Mouse (Mus musculus): ENCODE data around the gene Lect2. TPM values are rescaled to one million over a fixed set of nuclear protein-coding genes. Genes with fewer than 3 reads are reported as not detected.

Gene Lect2
- polyA plus RNA-seq, 1 experiment: 0.74 TPM

DNA sequence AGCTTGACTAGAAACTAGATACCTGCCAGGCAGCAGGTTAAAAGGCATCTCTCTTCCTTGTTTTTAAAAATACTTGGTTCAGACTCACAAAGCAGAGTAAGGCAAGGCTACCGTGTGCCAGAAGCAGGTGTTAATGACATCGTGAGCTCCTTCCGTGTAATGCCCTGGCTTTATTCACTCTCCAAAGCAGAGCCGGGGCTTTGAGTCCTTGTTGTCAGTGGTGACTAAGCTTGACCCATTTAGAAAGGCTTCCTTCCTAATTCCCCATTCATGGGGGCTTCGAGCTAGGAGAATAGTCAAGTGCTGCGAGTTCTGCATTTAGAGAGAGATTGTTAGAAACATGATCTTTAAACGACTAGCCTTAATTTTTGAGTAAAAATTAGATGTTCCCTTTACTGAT lies 31.5 kb downstream of the Lect2 start:
- WGBS: 52% methylated on average over 7 of the region's 7 CpGs
- DNase-seq (ENCODE audit: low read depth, low spot score): no peak

- DNase-seq (ENCODE audit: low read depth, low spot score): no peak
- WGBS: 64% methylated on average over 4 of the region's 4 CpGs
Observed at GRCm38 (mm10) chr13:56516311-56516710, 32.0 kb downstream of the Lect2 start.

DNA sequence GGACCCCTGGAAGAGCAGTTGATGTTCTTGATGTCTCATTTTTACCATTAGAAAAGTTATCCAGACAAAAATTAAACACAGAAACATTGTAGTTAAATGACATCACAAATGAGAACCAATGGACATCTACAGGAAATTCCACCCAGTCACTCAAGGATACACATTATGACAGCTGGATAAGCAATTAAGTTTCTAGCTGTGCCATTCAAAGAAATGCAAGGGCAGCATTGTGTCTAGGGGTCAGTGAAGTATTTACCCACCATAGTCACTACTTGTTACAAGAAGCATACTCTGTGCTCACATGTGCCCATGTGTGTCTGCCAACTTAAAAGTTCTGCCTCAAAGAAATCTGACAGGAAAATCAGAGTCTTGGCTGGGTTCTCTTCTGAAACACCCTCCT lies 34.7 kb downstream of the Lect2 start:
- DNase-seq (ENCODE audit: low read depth, low spot score): no peak

GRCm38 (mm10) chr13:56509796-56510195 lies 38.5 kb downstream of the Lect2 start:
- no peak for DNase-seq (ENCODE audit: low read depth, low spot score)
- WGBS: 76% methylated on average over 2 of the region's 2 CpGs

GRCm38 (mm10) chr13:56506871-56507496 lies 41.3 kb downstream of the Lect2 start:
- no peak for DNase-seq (ENCODE audit: low read depth, low spot score)
- 68% methylated on average over 6 of the region's 6 CpGs for WGBS

- no peak for DNase-seq (ENCODE audit: low read depth, low spot score)
- 56% methylated on average over 6 of the region's 6 CpGs for WGBS
Observed at GRCm38 (mm10) chr13:56501866-56502420, 46.4 kb downstream of the Lect2 start.

- 79% methylated on average over 8 of the region's 8 CpGs for WGBS
- DNase-seq (ENCODE audit: low read depth, low spot score): no peak
Observed at GRCm38 (mm10) chr13:56500636-56501035, 47.7 kb downstream of the Lect2 start.

DNA sequence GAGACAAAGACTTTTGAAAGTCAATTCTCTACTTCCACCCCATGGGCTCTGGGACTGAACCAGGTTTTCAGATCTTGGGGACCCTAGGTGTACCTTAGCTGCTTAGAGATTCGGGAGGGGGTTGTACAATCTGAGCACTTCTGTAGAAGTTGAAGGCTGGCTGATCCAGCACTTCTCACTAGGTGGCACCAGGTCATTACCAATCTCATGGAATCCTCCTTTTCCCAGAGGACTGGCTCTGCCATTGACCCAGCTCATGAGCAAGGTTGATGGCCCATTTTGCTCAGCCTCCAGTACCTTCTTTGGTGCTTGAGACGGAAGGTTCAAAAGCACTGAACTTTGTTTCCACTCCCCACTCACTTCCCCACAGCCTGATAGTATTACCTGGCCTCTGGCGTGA lies 48.2 kb downstream of the Lect2 start:
- 65% methylated on average over 3 of the region's 3 CpGs for WGBS
- DNase-seq (ENCODE audit: low read depth, low spot score): no peak

GRCm38 (mm10) chr13:56494440-56494839 lies 53.9 kb downstream of the Lect2 start:
- whole genome bisulfite sequencing: 60% methylated on average over 3 of the region's 3 CpGs

More at GRCm38 (mm10) chr13:56494440-56494839, 53.9 kb downstream of the Lect2 start:
- DNase-seq (ENCODE audit: low read depth, low spot score): no peak

Other genes with a start within 250 kb of the Lect2 start
- not detected in 2 replicates for gene Gm3045, start 121.9 kb downstream of the Lect2 start, polyA plus RNA-seq (2012; rRNA removed)
- 1.5 and 21.9 TPM in 2 replicates for gene Slc25a48, start 110.1 kb downstream of the Lect2 start, polyA plus RNA-seq (2012; rRNA removed)
- not detected in 2 replicates for gene Il9, start 66.3 kb downstream of the Lect2 start, polyA plus RNA-seq (2012; rRNA removed)
- gene Fbxl21, start 26.0 kb downstream of the Lect2 start, polyA plus RNA-seq (2012; rRNA removed): 1.7 TPM in 2 replicates
- 147 and 219 TPM in 2 replicates for gene Tgfbi, start 61.0 kb upstream of the Lect2 start, polyA plus RNA-seq (2012; rRNA removed)
- 7.2 and 9.8 TPM in 2 replicates for gene Smad5, start 154.5 kb upstream of the Lect2 start, polyA plus RNA-seq (2012; rRNA removed)
- 0.12 TPM in 2 replicates for gene Gm45623, start 205.3 kb upstream of the Lect2 start, polyA plus RNA-seq (2012; rRNA removed)